Mouse (Mus musculus) embryonic facial prominence, embryonic 12.5 days (tissue): ENCODE data around the gene Slc35a2. TPM values are rescaled to one million over a fixed set of nuclear protein-coding genes. Genes with fewer than 3 reads are reported as not detected.

ENCODE experiments used
- ATAC-seq: fragments of 200-750 bp; cut with Nextera tagmentation; 2 replicates; pipeline ENCODE4 v1.8.0; 2017; ENCODE audit not compliant: insufficient number of reproducible peaks, insufficient read depth, low FRiP score, low TSS enrichment
- H3K27ac ChIP-seq: fragments of 300-500 bp; sonication (generic); 2 replicates; pipeline ENCODE4 v1.5.1; 2016; ENCODE audit warnings: mild to moderate bottlenecking
- H3K27me3 ChIP-seq: fragments of 300-500 bp; sonication (generic); 2 replicates; pipeline ENCODE4 v1.6.1; 2016; ENCODE audit warnings: mild to moderate bottlenecking, moderate library complexity
- H3K36me3 ChIP-seq: fragments of 300-500 bp; sonication (generic); 2 replicates; pipeline ENCODE4 v1.6.1; 2016; ENCODE audit warnings: mild to moderate bottlenecking
- H3K4me1 ChIP-seq: fragments of 300-500 bp; sonication (generic); 2 replicates; pipeline ENCODE4 v1.6.1; 2016
- H3K4me2 ChIP-seq: fragments of 300-500 bp; sonication (generic); replicated peaks from 2 replicates; pipeline ENCODE4 v1.6.1; 2016; ENCODE audit warnings: mild to moderate bottlenecking, moderate library complexity
- H3K4me3 ChIP-seq: fragments of 300-500 bp; sonication (generic); 2 replicates; pipeline ENCODE4 v1.5.1; 2016; ENCODE audit warnings: mild to moderate bottlenecking
- H3K9ac ChIP-seq: fragments of 300-500 bp; sonication (generic); 2 replicates; pipeline ENCODE4 v1.6.1; 2016; ENCODE audit warnings: mild to moderate bottlenecking, moderate library complexity
- H3K9me3 ChIP-seq: fragments of 300-500 bp; sonication (generic); 2 replicates; pipeline ENCODE4 v1.6.1; 2016; ENCODE audit warnings: mild to moderate bottlenecking, moderate library complexity
- WGBS: fragments of 180-500 bp; shearing (Covaris S2); methylation state at CpG from one replicate; pipeline ENCODE4 v1.1.7; 2016; 5-methylcytosine and 5-hydroxymethylcytosine counted together
- polyA plus RNA-seq: library from polyadenylated mRNA; unstranded; fragments of >200 nt; fragmentation: Nextera tagmentation; extraction: Ambion mirVana; gene quantifications from 2 replicates; pipeline ENCODE4 v1.2.1, GENCODE M21; 2016

Slc35a2 gene
- polyA plus RNA-seq = 30.4 and 33.1 TPM in 2 replicates

- H3K36me3 ChIP-seq = 0 out of 2 replicates have a peak, but pooled peaks cover 3% of the 10 kb centered on the region
- H3K4me1 ChIP-seq = peaks cover 3% of the 10 kb centered on the region; the same call in 1 of the 2 replicates
- ATAC-seq = peak; percentile 82
- no peaks in the 10 kb centered on the region for H3K9me3 ChIP-seq
- H3K27me3 ChIP-seq = no peaks in the 10 kb centered on the region
- peak within 1 kb of the TSS; percentile 58 for H3K4me3 ChIP-seq
- 21% methylated on average over 47 of the region's 49 CpGs for WGBS
- peak within 1 kb of the TSS; percentile 61; the same call in 1 of the 2 replicates for H3K27ac ChIP-seq
- peak within 1 kb of the TSS; percentile 59 for H3K4me2 ChIP-seq
- H3K9ac ChIP-seq = peak within 1 kb of the TSS; percentile 19
Observed at GRCm38 (mm10) chrX:7883841-7884567, at the start of gene Slc35a2. Gene Slc35a2, plus strand, starts transcription at chrX:7884028.

- Histone ChIP-seq H3K27me3 (no peaks in the 10 kb centered on the region), H3K27ac (no peak overlapping the region), H3K4me3 (no peak overlapping the region), H3K36me3 (no peaks in the 10 kb centered on the region), H3K4me1 (no peaks in the 10 kb centered on the region), H3K4me2 (no peak overlapping the region), H3K9ac (no peak overlapping the region), H3K9me3 (no peaks in the 10 kb centered on the region)
- ATAC-seq = no peak
- 77% methylated on average over 1 of the region's 1 CpGs for WGBS
Observed at GRCm38 (mm10) chrX:7837146-7837545, 46.7 kb upstream of the Slc35a2 start.

- no peaks in the 10 kb centered on the region for H3K27me3 ChIP-seq
- H3K4me2 ChIP-seq = peak overlapping the region; percentile 38
- no peaks in the 10 kb centered on the region for H3K9me3 ChIP-seq
- peak overlapping the region; percentile 82 for H3K4me3 ChIP-seq
- ATAC-seq = no peak
- no peak overlapping the region for H3K27ac ChIP-seq
- H3K9ac ChIP-seq = no peak overlapping the region
- peaks cover 10% of the 10 kb centered on the region; the same call in 1 of the 2 replicates for H3K4me1 ChIP-seq
- WGBS = 14% methylated on average over 7 of the region's 7 CpGs
- no peaks in the 10 kb centered on the region for H3K36me3 ChIP-seq
Observed at GRCm38 (mm10) chrX:7840842-7841162, 43.0 kb upstream of the Slc35a2 start.

DNA sequence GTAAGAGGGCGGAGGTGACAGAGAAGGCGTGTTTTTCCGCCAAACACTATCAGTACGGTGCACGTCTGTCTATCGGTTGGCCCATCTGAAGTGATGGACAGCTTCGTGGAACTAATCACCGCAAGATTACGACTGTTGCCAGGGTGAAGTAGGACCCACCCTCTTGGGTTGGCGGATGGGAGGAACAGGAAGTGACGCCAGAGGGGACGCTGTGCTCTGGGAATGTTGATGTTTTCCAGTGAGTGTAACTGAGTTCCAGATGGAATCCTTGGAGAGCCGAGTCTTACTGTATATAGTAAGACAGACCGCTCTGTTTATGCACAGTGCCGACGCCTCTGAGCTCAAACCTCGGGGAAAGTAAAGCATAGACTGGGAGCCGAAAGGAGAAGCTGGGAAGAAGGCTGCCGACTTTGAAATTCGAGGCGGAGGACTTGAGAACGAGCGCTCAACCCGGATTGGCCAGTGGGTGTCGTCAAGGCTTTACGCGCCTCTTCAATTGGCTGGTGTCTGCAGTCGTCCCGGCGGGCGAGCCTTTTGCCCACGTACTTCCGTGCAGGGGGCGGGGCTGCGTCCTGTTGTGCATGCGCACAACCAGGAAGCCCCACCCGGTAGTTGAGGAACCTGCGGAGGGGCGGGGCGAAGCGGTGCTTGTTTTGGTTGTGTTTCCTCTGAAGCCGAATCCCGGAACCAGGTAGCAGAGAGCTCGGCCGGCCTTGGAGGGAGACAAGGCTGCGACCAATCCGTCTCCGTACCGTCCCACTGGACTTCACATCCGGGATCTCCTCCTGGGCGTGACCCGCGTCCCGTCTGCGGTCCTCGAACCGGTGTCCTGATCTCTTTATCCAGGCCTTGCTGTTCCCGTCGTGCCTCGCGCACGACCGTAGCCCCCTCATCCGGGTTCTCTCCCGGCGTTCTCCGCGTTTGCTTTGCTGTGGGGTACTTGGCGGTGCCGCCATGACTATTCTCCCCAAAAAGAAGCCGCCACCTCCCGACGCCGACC is 42.4 kb upstream of the Slc35a2 start, which contains the start of gene Otud5:
Gene Otud5 (plus strand): TSS at position 202 of the 1,000 bp plus-strand sequence.
- H3K36me3 ChIP-seq = no peaks in the 10 kb centered on the region
- ATAC-seq = peak; percentile 97
- H3K4me2 ChIP-seq = peak within 1 kb of the TSS; percentile 62
- WGBS = 13% methylated on average over 74 of the region's 74 CpGs
- peak within 1 kb of the TSS; percentile 89 for H3K27ac ChIP-seq
- H3K27me3 ChIP-seq = no peaks in the 10 kb centered on the region
- peak within 1 kb of the TSS; percentile 88 for H3K9ac ChIP-seq
- H3K4me1 ChIP-seq = peaks cover 10% of the 10 kb centered on the region; the same call in 1 of the 2 replicates
- no peaks in the 10 kb centered on the region for H3K9me3 ChIP-seq
- peak within 1 kb of the TSS; percentile 82 for H3K4me3 ChIP-seq

- Histone ChIP-seq H3K4me3 (peak overlapping the region; percentile 82), H3K9me3 (no peaks in the 10 kb centered on the region), H3K9ac (peak overlapping the region; percentile 88), H3K27me3 (no peaks in the 10 kb centered on the region), H3K4me2 (peak overlapping the region; percentile 62), H3K4me1 (peaks cover 10% of the 10 kb centered on the region; the same call in 1 of the 2 replicates), H3K36me3 (no peaks in the 10 kb centered on the region), H3K27ac (peak overlapping the region; percentile 83)
- whole genome bisulfite sequencing = 26% methylated on average over 42 of the region's 42 CpGs
- ATAC-seq = no peak
Observed at GRCm38 (mm10) chrX:7842318-7842717, 41.5 kb upstream of the Slc35a2 start.

GRCm38 (mm10) chrX:7847845-7848244 is 36.0 kb upstream of the Slc35a2 start:
- H3K36me3 ChIP-seq = no peaks in the 10 kb centered on the region
- no peak overlapping the region for H3K27ac ChIP-seq
- no peak for ATAC-seq
- 72% methylated on average over 2 of the region's 2 CpGs for WGBS
- no peaks in the 10 kb centered on the region for H3K9me3 ChIP-seq
- H3K4me3 ChIP-seq = no peak overlapping the region
- H3K4me2 ChIP-seq = no peak overlapping the region
- H3K27me3 ChIP-seq = no peaks in the 10 kb centered on the region
- H3K4me1 ChIP-seq = peaks cover 10% of the 10 kb centered on the region; the same call in 1 of the 2 replicates
- H3K9ac ChIP-seq = no peak overlapping the region

GRCm38 (mm10) chrX:7854578-7854977 is 29.2 kb upstream of the Slc35a2 start:
- Histone ChIP-seq H3K4me3 (no peak overlapping the region), H3K27me3 (no peaks in the 10 kb centered on the region), H3K27ac (no peak overlapping the region), H3K4me1 (no peaks in the 10 kb centered on the region), H3K4me2 (no peak overlapping the region), H3K9ac (no peak overlapping the region), H3K9me3 (no peaks in the 10 kb centered on the region), H3K36me3 (peaks cover 4% of the 10 kb centered on the region; the same call in 1 of the 2 replicates)
- 42% methylated on average over 2 of the region's 2 CpGs for WGBS
- no peak for ATAC-seq

- no peaks in the 10 kb centered on the region for H3K27me3 ChIP-seq
- no peak overlapping the region for H3K4me2 ChIP-seq
- H3K4me1 ChIP-seq = no peaks in the 10 kb centered on the region
- H3K27ac ChIP-seq = no peak overlapping the region
- peaks cover 4% of the 10 kb centered on the region; the same call in 1 of the 2 replicates for H3K36me3 ChIP-seq
- WGBS = 91% methylated on average over 3 of the region's 3 CpGs
- no peak overlapping the region for H3K9ac ChIP-seq
- H3K9me3 ChIP-seq = no peaks in the 10 kb centered on the region
- H3K4me3 ChIP-seq = no peak overlapping the region
- ATAC-seq = no peak
Observed at GRCm38 (mm10) chrX:7859191-7859753, 24.6 kb upstream of the Slc35a2 start.

GRCm38 (mm10) chrX:7863181-7863580 is 20.6 kb upstream of the Slc35a2 start:
- Histone ChIP-seq H3K4me1 (no peaks in the 10 kb centered on the region), H3K4me2 (no peak overlapping the region), H3K9ac (no peak overlapping the region), H3K27me3 (no peaks in the 10 kb centered on the region), H3K36me3 (peaks cover 11% of the 10 kb centered on the region), H3K4me3 (no peak overlapping the region), H3K27ac (no peak overlapping the region), H3K9me3 (no peaks in the 10 kb centered on the region)
- no peak for ATAC-seq
- 81% methylated on average over 1 of the region's 1 CpGs for WGBS

GRCm38 (mm10) chrX:7864551-7864950 is 19.3 kb upstream of the Slc35a2 start:
- no peaks in the 10 kb centered on the region for H3K27me3 ChIP-seq
- H3K4me2 ChIP-seq = no peak overlapping the region
- no peak overlapping the region for H3K4me3 ChIP-seq
- H3K9me3 ChIP-seq = no peaks in the 10 kb centered on the region
- 73% methylated on average over 3 of the region's 3 CpGs for WGBS
- peaks cover 8% of the 10 kb centered on the region; the same call in 1 of the 2 replicates for H3K36me3 ChIP-seq
- no peaks in the 10 kb centered on the region for H3K4me1 ChIP-seq
- ATAC-seq = no peak
- no peak overlapping the region for H3K9ac ChIP-seq
- H3K27ac ChIP-seq = no peak overlapping the region

GRCm38 (mm10) chrX:7865343-7865742 is 18.5 kb upstream of the Slc35a2 start:
- H3K27ac ChIP-seq = no peak overlapping the region
- H3K9me3 ChIP-seq = no peaks in the 10 kb centered on the region
- 75% methylated on average over 2 of the region's 2 CpGs for WGBS
- H3K4me1 ChIP-seq = no peaks in the 10 kb centered on the region
- peaks cover 7% of the 10 kb centered on the region; the same call in 1 of the 2 replicates for H3K36me3 ChIP-seq
- H3K9ac ChIP-seq = no peak overlapping the region
- no peak overlapping the region for H3K4me2 ChIP-seq
- no peak overlapping the region for H3K4me3 ChIP-seq
- ATAC-seq = no peak
- no peaks in the 10 kb centered on the region for H3K27me3 ChIP-seq
